Mouse (Mus musculus): ENCODE measurements around the gene Spata7.
"Not testable (repeated sequence)": the region's sequence is repeated elsewhere in the genome, so short reads cannot be mapped to it uniquely, and the experiment has no call there.

The Spata7 gene

GRCm38 (mm10) chr12:98627392-98628259, at the start of gene Spata7:
TSS of gene Spata7 (plus strand) at chr12:98628157.
- DNase-seq (ENCODE audit: low spot score) = peak; percentile 79

- DNase-seq (ENCODE audit: low spot score) = no peak
These were observed 42.7 kb upstream of the Spata7 start for GRCm38 (mm10) chr12:98585302-98585701.

GRCm38 (mm10) chr12:98588573-98588972, 39.4 kb upstream of the Spata7 start:
- no peak for DNase-seq (ENCODE audit: low spot score)

- DNase-seq (ENCODE audit: low spot score) = no peak
These were observed 36.9 kb upstream of the Spata7 start for GRCm38 (mm10) chr12:98591016-98591415.

GRCm38 (mm10) chr12:98600861-98601260, 27.1 kb upstream of the Spata7 start:
- DNase-seq (ENCODE audit: low spot score) = no peak

GRCm38 (mm10) chr12:98602114-98602513, 25.8 kb upstream of the Spata7 start:
- DNase-seq (ENCODE audit: low spot score) = no peak

- no peak for DNase-seq (ENCODE audit: low spot score)
These were observed 22.7 kb upstream of the Spata7 start for GRCm38 (mm10) chr12:98605264-98605663.

DNA sequence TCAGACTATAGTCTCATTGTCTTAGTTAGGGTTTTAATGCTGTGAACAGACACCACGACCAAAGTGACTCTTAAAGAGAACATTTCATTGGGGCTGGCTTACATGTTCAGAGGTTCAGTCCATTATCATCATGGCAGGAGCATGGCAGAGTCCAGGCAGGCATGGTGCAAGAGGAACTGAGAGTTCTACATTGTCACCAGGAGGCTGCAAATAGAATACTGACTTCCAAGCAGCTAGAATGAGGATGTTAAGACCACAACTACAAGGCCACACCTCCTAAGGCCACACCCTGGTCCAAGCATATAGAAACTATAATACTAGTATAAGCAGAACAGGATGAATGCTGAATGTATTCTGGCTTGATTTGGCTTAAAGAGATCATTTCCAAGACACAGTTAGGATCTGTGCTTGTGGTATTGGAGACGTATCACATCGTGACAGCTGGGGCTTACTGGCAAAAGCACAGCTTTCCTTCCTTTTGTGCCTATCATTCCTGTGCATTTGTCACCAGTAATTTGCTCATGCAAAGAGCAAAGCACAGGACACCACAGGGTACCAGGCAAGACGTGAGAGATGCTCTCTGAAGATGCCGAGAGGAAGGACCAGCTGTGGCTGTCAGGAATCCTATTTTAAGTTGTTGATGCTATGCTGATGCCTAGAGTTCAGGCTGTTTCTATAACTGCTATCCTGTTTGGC, 21.2 kb upstream of the Spata7 start:
- DNase-seq (ENCODE audit: low spot score) = no peak

- DNase-seq (ENCODE audit: low spot score) = no peak
These were observed 17.6 kb upstream of the Spata7 start for GRCm38 (mm10) chr12:98610341-98610740.

DNA sequence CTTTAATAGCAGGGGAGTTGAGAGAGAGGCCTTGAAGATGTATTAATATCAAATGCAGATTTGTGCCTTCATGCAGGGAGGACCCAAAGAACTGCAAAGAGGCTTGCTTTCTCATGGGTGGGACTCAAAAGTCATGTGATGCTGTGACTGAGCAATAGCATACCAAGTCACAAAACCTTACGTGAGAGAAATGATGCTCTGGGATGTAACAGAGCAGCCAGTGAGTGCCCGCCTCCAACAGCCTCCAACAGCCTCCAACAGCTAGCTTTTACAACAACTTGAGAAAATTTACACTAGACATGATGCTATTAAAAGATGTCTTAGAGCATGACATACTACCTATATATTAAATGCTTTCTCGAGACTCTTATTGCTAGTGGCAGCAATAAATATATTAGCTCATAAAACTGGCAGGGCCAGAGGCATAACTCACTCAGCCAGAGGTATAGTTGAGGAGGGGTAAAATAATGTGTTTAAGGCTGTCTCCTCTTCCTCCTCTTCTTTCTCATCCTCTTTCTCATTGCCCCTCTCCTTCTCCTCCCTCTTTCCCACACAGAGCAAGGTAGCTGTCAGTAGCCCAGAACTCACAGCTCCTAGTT, 12.9 kb upstream of the Spata7 start:
- no peak for DNase-seq (ENCODE audit: low spot score)

DNA sequence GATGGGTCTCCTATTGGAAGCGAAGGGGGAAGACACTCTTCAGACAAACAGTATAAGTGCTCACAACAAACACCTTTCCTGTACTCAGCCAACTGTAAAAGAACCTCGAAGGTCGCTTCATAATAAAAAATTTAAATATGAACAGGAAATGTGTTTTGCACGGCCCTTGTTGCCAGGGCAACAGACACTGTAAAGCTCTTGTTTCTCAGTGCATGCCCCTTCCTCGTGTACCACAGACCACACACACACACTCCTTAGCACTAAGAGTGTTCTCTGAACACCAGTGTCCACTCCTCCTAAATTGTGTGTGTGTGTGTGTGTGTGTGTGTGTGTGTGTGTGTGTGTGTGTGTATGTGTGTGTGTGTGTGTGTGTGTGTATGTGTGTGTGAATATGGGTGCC, 12.2 kb upstream of the Spata7 start:
- DNase-seq (ENCODE audit: low spot score) = no peak

GRCm38 (mm10) chr12:98619496-98619895, 8.5 kb upstream of the Spata7 start:
- peak; percentile 1 for DNase-seq (ENCODE audit: low spot score)

- DNase-seq (ENCODE audit: low spot score) = not testable (repeated sequence)
These were observed 7.0 kb upstream of the Spata7 start for GRCm38 (mm10) chr12:98620922-98621321.

DNA sequence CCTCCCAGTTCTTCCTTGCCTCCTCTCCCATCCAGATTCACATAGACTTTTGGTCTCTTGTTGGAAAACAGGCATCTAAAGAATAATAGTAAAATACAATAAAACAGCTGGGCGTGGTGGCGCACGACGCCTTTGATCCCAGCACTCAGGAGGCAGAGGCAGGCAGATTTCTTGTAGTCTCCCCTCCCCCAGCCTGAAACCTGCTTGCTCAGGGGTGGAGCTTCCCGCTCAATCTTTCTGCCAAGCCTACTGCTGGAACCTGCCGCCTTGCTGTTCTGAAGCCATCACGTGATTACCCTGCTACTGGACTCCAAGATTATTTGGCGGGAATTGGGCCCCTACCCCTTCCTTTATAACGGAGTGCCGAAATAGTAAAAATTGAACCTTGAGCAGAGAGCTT, 4.7 kb upstream of the Spata7 start:
- not testable (repeated sequence) for DNase-seq (ENCODE audit: low spot score)

DNA sequence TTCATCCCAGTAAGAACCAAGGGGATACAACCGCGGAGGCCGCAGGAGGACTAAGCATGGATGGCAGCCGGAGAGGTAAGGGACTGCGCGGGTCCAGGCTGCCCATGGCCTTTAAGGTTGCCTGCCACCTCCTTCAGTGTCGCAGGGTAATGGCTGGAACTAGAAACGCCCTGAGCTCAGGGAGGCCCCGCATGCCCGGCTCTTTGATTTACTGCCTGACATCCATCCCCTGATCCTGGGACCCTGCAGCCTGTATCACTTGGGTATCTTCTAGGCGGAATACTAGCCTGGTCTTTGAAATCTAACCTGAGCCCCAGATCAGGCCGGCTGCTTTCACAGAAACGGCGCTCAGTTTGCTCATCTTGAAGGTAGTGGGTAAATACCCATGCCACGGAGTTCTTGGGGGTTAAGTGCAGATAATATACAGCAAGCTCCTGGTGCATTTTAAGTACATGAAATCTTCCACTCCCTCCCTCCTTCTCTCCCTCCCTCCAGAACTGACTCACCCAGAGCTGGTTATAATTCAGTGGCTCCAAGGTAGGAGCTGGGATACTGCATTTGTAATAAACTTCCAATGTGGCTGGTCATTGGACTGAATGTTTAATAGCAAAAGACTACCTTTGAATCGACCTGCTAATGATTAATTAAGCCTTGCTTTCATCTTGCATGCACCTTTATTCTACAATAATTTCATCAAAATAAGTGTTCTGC, 458 bp downstream of the Spata7 start:
- no peak for DNase-seq (ENCODE audit: low spot score)

DNA sequence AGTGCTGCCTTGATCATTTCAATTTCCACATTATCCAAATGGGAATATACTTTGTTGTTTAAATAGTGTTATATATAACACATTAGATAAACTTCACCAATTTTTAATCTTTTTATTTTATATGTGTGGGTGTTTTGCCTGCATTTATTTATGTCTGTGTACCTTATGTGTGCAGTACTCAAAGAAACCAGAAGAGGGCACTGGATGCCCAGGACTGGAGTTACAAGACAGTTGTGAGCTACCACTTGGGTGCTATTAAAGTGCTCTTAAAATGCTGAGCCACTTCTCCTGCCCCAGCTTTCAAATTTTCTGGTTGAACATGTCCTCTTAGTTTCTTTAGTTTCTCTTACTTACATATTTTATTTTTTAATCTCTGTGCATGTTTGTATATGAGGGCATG, 16.9 kb downstream of the Spata7 start:
- DNase-seq (ENCODE audit: low spot score) = no peak

- no peak for DNase-seq (ENCODE audit: low spot score)
These were observed 28.9 kb downstream of the Spata7 start for GRCm38 (mm10) chr12:98656873-98657272.

DNA sequence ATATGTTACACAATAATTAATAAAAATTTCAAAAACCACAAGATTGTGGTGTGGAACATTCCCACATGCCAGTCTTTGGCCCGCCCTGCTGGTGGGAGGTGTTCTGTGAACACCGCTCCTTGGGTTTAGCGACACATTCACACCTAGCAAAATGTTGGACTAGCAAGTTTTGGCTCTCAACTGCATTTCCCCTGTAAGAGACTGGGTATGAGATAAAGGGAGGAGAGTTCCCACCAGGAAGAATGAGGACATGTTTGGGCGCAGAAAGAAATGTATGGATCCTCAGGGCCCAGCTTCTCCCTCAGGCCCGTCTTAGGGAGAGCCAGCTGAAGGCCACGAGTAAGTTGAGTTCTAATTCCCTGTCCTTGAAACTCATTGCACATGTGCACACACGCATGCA, 34.7 kb downstream of the Spata7 start:
- no peak for DNase-seq (ENCODE audit: low spot score)

DNA sequence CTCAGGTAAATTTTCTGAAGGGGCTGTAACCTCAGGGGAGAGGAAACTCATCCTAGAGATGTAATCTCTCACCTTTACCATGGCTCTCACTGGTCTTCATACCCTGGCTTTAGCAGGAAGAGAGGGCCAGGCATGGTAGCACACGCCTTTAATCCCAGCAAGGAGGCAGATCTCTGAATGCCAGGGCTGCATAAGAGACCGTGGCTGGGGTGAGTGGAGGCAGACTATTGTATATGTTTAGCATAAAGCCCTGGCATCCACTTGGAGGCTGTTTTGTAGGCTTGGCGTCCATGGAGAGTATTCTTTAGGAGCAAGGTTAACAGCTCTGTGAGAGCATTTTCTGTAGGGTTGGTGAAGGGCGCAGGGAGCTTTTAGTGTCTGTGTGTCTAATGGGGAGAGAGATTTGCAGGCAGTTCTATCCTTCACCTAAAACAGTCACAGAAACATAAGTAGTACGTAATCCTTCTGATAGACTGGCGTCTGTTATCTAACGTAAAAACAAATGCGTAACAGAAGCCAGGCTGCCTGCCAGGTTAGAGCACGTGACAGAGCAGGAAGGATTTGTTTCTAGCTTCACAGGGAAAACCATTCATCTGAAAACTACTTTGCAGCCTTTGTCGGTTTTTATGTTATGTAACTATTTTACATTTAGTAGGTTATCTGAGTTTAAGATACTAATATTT, 40.3 kb downstream of the Spata7 start:
- DNase-seq (ENCODE audit: low spot score) = peak; percentile 74

DNA sequence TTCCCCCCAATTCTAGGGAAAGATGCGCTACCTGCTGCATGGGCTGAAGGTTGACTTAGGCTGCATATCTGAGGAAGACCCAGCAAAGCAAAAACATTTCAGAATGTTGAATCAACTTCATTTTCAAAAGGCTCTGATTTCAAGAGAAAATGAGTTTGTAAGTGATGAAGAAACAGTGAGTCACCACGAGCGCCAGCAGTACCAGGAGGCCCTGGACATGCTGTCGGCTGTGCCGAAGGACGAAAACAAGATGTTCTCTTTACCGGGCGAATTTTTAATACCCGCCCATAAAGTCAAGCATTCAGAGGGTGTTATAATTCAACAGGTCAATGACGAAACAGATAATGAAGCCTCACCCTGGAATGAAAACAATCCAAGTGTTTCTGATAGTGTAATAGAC, 41.1 kb downstream of the Spata7 start:
- DNase-seq (ENCODE audit: low spot score) = no peak

GRCm38 (mm10) chr12:98669864-98670263, 41.9 kb downstream of the Spata7 start:
- DNase-seq (ENCODE audit: low spot score) = no peak

DNA sequence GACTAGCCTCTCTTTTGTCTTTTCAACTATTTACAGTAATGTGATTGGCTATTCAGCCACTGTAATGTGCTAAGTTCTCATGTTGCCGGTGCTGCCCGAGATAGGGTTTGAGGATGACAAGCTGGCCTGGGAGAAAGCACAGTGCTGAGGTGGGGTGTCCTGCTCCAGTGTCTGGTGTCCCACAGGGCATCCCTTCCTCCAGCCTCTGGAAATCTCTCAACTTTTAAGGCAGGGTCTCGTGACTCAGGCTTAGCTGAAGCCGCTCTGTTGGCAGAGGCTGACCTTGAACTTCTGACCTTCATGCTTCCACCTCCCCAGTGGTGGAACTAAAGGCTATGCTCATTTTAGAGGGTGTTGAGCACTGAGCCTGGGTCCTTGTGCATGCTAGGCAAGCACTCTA, 42.5 kb downstream of the Spata7 start:
- no peak for DNase-seq (ENCODE audit: low spot score)

Measured in lung, postnatal 25 days (tissue).